Mouse (Mus musculus): ENCODE measurements around the gene Gdnf. TPM values are rescaled to one million over a fixed set of nuclear protein-coding genes. Genes with fewer than 3 reads are reported as not detected.

Gene Gdnf
- polyA plus RNA-seq, 1 experiment, result not detected

GRCm38 (mm10) chr15:7813531-7814370 is 3.1 kb downstream of the Gdnf start:
- 2% methylated on average over 45 of the region's 45 CpGs for WGBS
- no peak for TF ChIP-seq CTCF (IDR thresholded peaks at IDR 0.05; ENCODE audit: insufficient read depth, low read depth, low read length)
- no peak for TF ChIP-seq POLR2A (IDR thresholded peaks at IDR 0.05; ENCODE audit: insufficient read depth, low read depth, low read length)
- Histone ChIP-seq H3K27ac (ENCODE audit: insufficient read depth, low read depth, low read length) (no peak overlapping the region), H3K4me1 (ENCODE audit: control insufficient read depth, insufficient read depth, low read length) (peaks cover 27% of the 10 kb centered on the region), H3K4me3 (ENCODE audit: insufficient read depth, low read depth, low read length) (peak overlapping the region; percentile 46)

GRCm38 (mm10) chr15:7814371-7814680 is 3.7 kb downstream of the Gdnf start:
- peaks cover 27% of the 10 kb centered on the region for H3K4me1 ChIP-seq (ENCODE audit: control insufficient read depth, insufficient read depth, low read length)
- 60% methylated on average over 7 of the region's 7 CpGs for WGBS
- TF ChIP-seq CTCF (IDR thresholded peaks at IDR 0.05; ENCODE audit: insufficient read depth, low read depth, low read length) (no peak), POLR2A (IDR thresholded peaks at IDR 0.05; ENCODE audit: insufficient read depth, low read depth, low read length) (no peak)
- H3K4me3 ChIP-seq (ENCODE audit: insufficient read depth, low read depth, low read length), result no peak overlapping the region
- H3K27ac ChIP-seq (ENCODE audit: insufficient read depth, low read depth, low read length), result no peak overlapping the region

- no peak for TF ChIP-seq POLR2A (IDR thresholded peaks at IDR 0.05; ENCODE audit: insufficient read depth, low read depth, low read length)
- no peak for TF ChIP-seq CTCF (IDR thresholded peaks at IDR 0.05; ENCODE audit: insufficient read depth, low read depth, low read length)
- H3K4me3 ChIP-seq (ENCODE audit: insufficient read depth, low read depth, low read length), result no peak overlapping the region
- peaks cover 26% of the 10 kb centered on the region for H3K4me1 ChIP-seq (ENCODE audit: control insufficient read depth, insufficient read depth, low read length)
- 15% methylated on average over 13 of the region's 13 CpGs for WGBS
- no peak overlapping the region for H3K27ac ChIP-seq (ENCODE audit: insufficient read depth, low read depth, low read length)
Measured at GRCm38 (mm10) chr15:7814917-7815316, 4.3 kb downstream of the Gdnf start.

GRCm38 (mm10) chr15:7815521-7815944 is 4.9 kb downstream of the Gdnf start:
- WGBS, result 11% methylated on average over 35 of the region's 36 CpGs

GRCm38 (mm10) chr15:7823886-7824285 is 13.2 kb downstream of the Gdnf start:
- H3K4me1 ChIP-seq (ENCODE audit: control insufficient read depth, insufficient read depth, low read length), result no peaks in the 10 kb centered on the region
- WGBS, result 68% methylated on average over 6 of the region's 6 CpGs
- H3K27ac ChIP-seq (ENCODE audit: insufficient read depth, low read depth, low read length), result no peak overlapping the region
- TF ChIP-seq CTCF (IDR thresholded peaks at IDR 0.05; ENCODE audit: insufficient read depth, low read depth, low read length) (no peak), POLR2A (IDR thresholded peaks at IDR 0.05; ENCODE audit: insufficient read depth, low read depth, low read length) (no peak)
- H3K4me3 ChIP-seq (ENCODE audit: insufficient read depth, low read depth, low read length), result no peak overlapping the region

More at GRCm38 (mm10) chr15:7815521-7815944, 4.9 kb downstream of the Gdnf start:
- H3K27ac ChIP-seq (ENCODE audit: insufficient read depth, low read depth, low read length), result no peak overlapping the region
- no peak for TF ChIP-seq CTCF (IDR thresholded peaks at IDR 0.05; ENCODE audit: insufficient read depth, low read depth, low read length)
- TF ChIP-seq POLR2A (IDR thresholded peaks at IDR 0.05; ENCODE audit: insufficient read depth, low read depth, low read length), result no peak
- H3K4me1 ChIP-seq (ENCODE audit: control insufficient read depth, insufficient read depth, low read length), result peaks cover 22% of the 10 kb centered on the region
- peak overlapping the region; percentile 28 for H3K4me3 ChIP-seq (ENCODE audit: insufficient read depth, low read depth, low read length)

- TF ChIP-seq CTCF (IDR thresholded peaks at IDR 0.05; ENCODE audit: insufficient read depth, low read depth, low read length) (no peak), POLR2A (IDR thresholded peaks at IDR 0.05; ENCODE audit: insufficient read depth, low read depth, low read length) (no peak)
- 73% methylated on average over 6 of the region's 6 CpGs for WGBS
- Histone ChIP-seq H3K4me1 (ENCODE audit: control insufficient read depth, insufficient read depth, low read length) (no peaks in the 10 kb centered on the region), H3K4me3 (ENCODE audit: insufficient read depth, low read depth, low read length) (no peak overlapping the region), H3K27ac (ENCODE audit: insufficient read depth, low read depth, low read length) (no peak overlapping the region)
Measured at GRCm38 (mm10) chr15:7825530-7825929, 14.9 kb downstream of the Gdnf start.

- 92% methylated on average over 9 of the region's 9 CpGs for WGBS
- H3K27ac ChIP-seq (ENCODE audit: insufficient read depth, low read depth, low read length), result no peak overlapping the region
- no peak overlapping the region for H3K4me3 ChIP-seq (ENCODE audit: insufficient read depth, low read depth, low read length)
- TF ChIP-seq POLR2A (IDR thresholded peaks at IDR 0.05; ENCODE audit: insufficient read depth, low read depth, low read length), result no peak
- TF ChIP-seq CTCF (IDR thresholded peaks at IDR 0.05; ENCODE audit: insufficient read depth, low read depth, low read length), result no peak
- H3K4me1 ChIP-seq (ENCODE audit: control insufficient read depth, insufficient read depth, low read length), result no peaks in the 10 kb centered on the region
Measured at GRCm38 (mm10) chr15:7835404-7835803, 24.8 kb downstream of the Gdnf start.

GRCm38 (mm10) chr15:7838060-7838920 is 27.6 kb downstream of the Gdnf start:
- no peak overlapping the region for H3K27ac ChIP-seq (ENCODE audit: insufficient read depth, low read depth, low read length)
- no peaks in the 10 kb centered on the region for H3K4me1 ChIP-seq (ENCODE audit: control insufficient read depth, insufficient read depth, low read length)
- TF ChIP-seq CTCF (IDR thresholded peaks at IDR 0.05; ENCODE audit: insufficient read depth, low read depth, low read length) (no peak), POLR2A (IDR thresholded peaks at IDR 0.05; ENCODE audit: insufficient read depth, low read depth, low read length) (no peak)
- H3K4me3 ChIP-seq (ENCODE audit: insufficient read depth, low read depth, low read length), result no peak overlapping the region
- 66% methylated on average over 8 of the region's 8 CpGs for WGBS

GRCm38 (mm10) chr15:7838921-7839309 is 28.3 kb downstream of the Gdnf start:
- Histone ChIP-seq H3K4me1 (ENCODE audit: control insufficient read depth, insufficient read depth, low read length) (no peaks in the 10 kb centered on the region), H3K27ac (ENCODE audit: insufficient read depth, low read depth, low read length) (no peak overlapping the region), H3K4me3 (ENCODE audit: insufficient read depth, low read depth, low read length) (no peak overlapping the region)
- WGBS, result 64% methylated on average over 7 of the region's 7 CpGs
- TF ChIP-seq CTCF (IDR thresholded peaks at IDR 0.05; ENCODE audit: insufficient read depth, low read depth, low read length) (no peak), POLR2A (IDR thresholded peaks at IDR 0.05; ENCODE audit: insufficient read depth, low read depth, low read length) (no peak)

Data from olfactory bulb, adult 2 months (tissue).